Mouse (Mus musculus) bone marrow, adult 2 months (tissue): Measurements from ENCODE around the gene Il24.

Experiments
- CTCF ChIP-seq: fragments of 200-500 bp; IDR thresholded peaks from 2 replicates; pipeline ENCODE4 v1.5.1; 2011; ENCODE audit warnings: low read length, control low read depth; ENCODE audit not compliant: control insufficient read depth, insufficient read depth
- POLR2A ChIP-seq: fragments of 200-500 bp; IDR thresholded peaks from 2 replicates; pipeline ENCODE4 v1.6.1; 2011; ENCODE audit warnings: low read depth, mild to moderate bottlenecking, control low read depth, low read length, borderline replicate concordance; ENCODE audit not compliant: control insufficient read depth

- no peak for TF ChIP-seq POLR2A
- TF ChIP-seq CTCF, result no peak
Observed at GRCm38 (mm10) chr1:130876931-130877509, 10.2 kb downstream of the Il24 start.
